Mouse (Mus musculus) forebrain, embryonic 10.5 days (tissue): ENCODE measurements around the gene Gbp4. TPM values are rescaled to one million over a fixed set of nuclear protein-coding genes. Genes with fewer than 3 reads are reported as not detected.
"Not testable (repeated sequence)": the region's sequence is repeated elsewhere in the genome, so short reads cannot be mapped to it uniquely, and the experiment has no call there.

Source experiments
- DNase-seq: peaks from one replicate; pipeline ENCODE4 v3.0.0-alpha.2; 2017; ENCODE audit warnings: low spot score; ENCODE audit errors: extremely low spot score
- H3K27ac ChIP-seq: fragments of 300-500 bp; sonication (generic); 2 replicates; pipeline ENCODE4 v1.5.1; 2016; ENCODE audit warnings: mild to moderate bottlenecking
- H3K27me3 ChIP-seq: fragments of 300-500 bp; sonication (generic); 2 replicates; pipeline ENCODE4 v1.6.1; 2016; ENCODE audit warnings: mild to moderate bottlenecking; ENCODE audit not compliant: poor library complexity, severe bottlenecking
- H3K36me3 ChIP-seq: fragments of 300-500 bp; sonication (generic); replicated peaks from 2 replicates; pipeline ENCODE4 v1.6.1; 2016; ENCODE audit warnings: mild to moderate bottlenecking, moderate library complexity
- H3K4me1 ChIP-seq: fragments of 300-500 bp; sonication (generic); 2 replicates; pipeline ENCODE4 v1.6.1; 2016
- H3K4me3 ChIP-seq: fragments of 300-500 bp; sonication (generic); 2 replicates; pipeline ENCODE4 v1.5.1; 2016; ENCODE audit warnings: mild to moderate bottlenecking, moderate library complexity
- H3K9me3 ChIP-seq: fragments of 300-500 bp; sonication (generic); 2 replicates; pipeline ENCODE4 v1.6.1; 2016; ENCODE audit warnings: mild to moderate bottlenecking, moderate library complexity
- WGBS: fragments of 180-500 bp; shearing (Covaris S2); methylation state at CpG from one replicate; pipeline ENCODE4 v1.1.7; 2016; 5-methylcytosine and 5-hydroxymethylcytosine counted together
- polyA plus RNA-seq: library from polyadenylated mRNA; unstranded; fragments of >200 nt; fragmentation: Nextera tagmentation; extraction: Ambion mirVana; gene quantifications from 2 replicates; pipeline ENCODE4 v1.2.1, GENCODE M21; 2016

The Gbp4 gene
- polyA plus RNA-seq, 1 experiment from 2014 or later = 0.04 TPM

DNA sequence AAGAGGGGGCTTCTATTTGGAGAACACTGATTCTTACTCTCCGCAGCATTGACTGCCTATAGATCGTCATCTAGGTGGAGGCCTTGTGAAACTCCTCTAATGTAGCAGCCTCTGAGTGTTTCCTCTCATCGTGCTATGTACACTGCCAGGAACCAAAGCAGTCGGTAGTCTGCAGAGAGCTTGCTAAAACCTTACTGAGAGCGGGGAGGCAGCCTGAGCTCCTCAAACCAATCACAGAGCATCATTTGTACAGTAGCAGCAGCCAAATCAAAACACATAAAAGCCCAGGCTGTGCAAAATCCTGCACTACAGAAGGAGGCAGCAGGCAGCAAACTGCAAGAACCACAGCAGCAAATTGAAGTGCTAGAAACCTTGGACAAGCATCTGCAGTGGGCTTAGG lies 25.7 kb downstream of the Gbp4 start:
- Histone ChIP-seq H3K4me1 (peaks cover 14% of the 10 kb centered on the region), H3K4me3 (no peak overlapping the region), H3K36me3 (no peaks in the 10 kb centered on the region), H3K27ac (no peak overlapping the region), H3K9me3 (no peaks in the 10 kb centered on the region), H3K27me3 (no peaks in the 10 kb centered on the region)
- WGBS = 96% methylated on average over 5 of the region's 5 CpGs
- DNase-seq = no peak

DNA sequence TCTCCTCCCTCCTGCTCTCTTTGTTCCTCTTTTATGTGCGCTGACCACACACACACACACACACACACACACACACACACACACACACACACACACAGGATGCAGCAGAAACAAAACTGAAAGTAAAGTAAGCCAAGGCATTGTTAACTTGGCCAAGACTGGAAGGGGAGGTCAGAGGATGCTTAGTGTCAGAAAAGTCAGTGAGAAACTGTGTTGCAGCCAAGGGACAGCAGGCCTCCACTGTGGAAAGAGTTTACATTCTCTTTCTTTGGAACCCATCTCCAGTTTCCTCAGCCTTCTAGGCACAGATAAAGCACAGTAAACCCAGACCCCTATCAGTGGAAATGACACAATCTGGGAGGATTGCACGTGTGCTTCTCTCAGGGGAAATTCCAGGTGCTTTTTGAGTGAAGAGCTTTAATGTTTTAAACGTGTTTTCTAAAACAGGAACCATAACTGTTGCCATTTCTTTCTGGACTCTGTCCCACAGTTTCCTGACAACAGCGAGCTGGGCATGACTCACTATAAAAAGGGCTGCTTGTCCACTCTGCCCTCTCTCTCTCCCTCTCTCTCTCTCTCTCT lies 29.0 kb downstream of the Gbp4 start:
- not testable (repeated sequence) for H3K9me3 ChIP-seq, H3K36me3 ChIP-seq, DNase-seq, H3K27ac ChIP-seq, H3K4me3 ChIP-seq, H3K27me3 ChIP-seq
- H3K4me1 ChIP-seq = peaks cover 14% of the 10 kb centered on the region
- WGBS = 17% methylated on average over 4 of the region's 4 CpGs

GRCm38 (mm10) chr5:105109775-105110174 lies 29.6 kb downstream of the Gbp4 start:
- Histone ChIP-seq H3K4me1 (peaks cover 14% of the 10 kb centered on the region), H3K27ac (peak overlapping the region; percentile 44; the same call in 1 of the 2 replicates)
- not testable (repeated sequence) for H3K4me3 ChIP-seq, H3K9me3 ChIP-seq, DNase-seq, H3K36me3 ChIP-seq, H3K27me3 ChIP-seq
- 52% methylated on average over 1 of the region's 1 CpGs for WGBS

GRCm38 (mm10) chr5:105105689-105106088 lies 33.7 kb downstream of the Gbp4 start:
- not testable (repeated sequence) for H3K27ac ChIP-seq, H3K36me3 ChIP-seq, DNase-seq, H3K4me3 ChIP-seq, H3K27me3 ChIP-seq, H3K9me3 ChIP-seq
- peaks cover 11% of the 10 kb centered on the region for H3K4me1 ChIP-seq
- WGBS = 88% methylated on average over 2 of the region's 2 CpGs

- Histone ChIP-seq H3K9me3 (peaks cover 7% of the 10 kb centered on the region; the same call in 1 of the 2 replicates), H3K4me3 (no peak overlapping the region), H3K36me3 (no peaks in the 10 kb centered on the region), H3K27me3 (no peaks in the 10 kb centered on the region), H3K27ac (no peak overlapping the region), H3K4me1 (no peaks in the 10 kb centered on the region)
- DNase-seq = no peak
Observed at GRCm38 (mm10) chr5:105081900-105082299, 57.5 kb downstream of the Gbp4 start.

DNA sequence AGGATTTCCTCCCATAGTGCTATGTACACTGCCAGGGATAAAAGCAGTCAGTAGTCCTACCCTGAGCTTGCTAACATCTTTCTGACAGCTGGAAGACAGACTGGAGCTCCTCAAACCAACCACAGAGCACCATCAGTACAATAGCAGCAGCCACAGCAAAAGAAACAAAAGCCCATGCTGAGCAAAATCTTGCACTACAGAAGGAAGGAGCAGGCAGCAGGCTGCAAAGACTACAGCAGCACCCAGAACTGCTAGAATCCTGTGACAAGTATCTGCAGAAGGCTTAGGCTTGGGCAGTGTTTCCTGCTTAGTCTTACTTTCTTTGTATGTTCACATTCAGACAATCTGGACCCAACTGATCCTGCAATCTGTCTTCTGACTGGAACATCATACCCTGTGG lies 71.0 kb downstream of the Gbp4 start:
- not testable (repeated sequence) for H3K4me3 ChIP-seq, DNase-seq, H3K4me1 ChIP-seq, H3K27ac ChIP-seq, H3K9me3 ChIP-seq, H3K27me3 ChIP-seq, H3K36me3 ChIP-seq

Other genes starting within 250 kb of the Gbp4 start
- gene Abcg3, start 156.9 kb downstream of the Gbp4 start, polyA plus RNA-seq = 0.20 and 0.31 TPM in 2 replicates
- gene Gbp9, start within 50 bp of the Gbp4 start, polyA plus RNA-seq = 0.50 and 0.63 TPM in 2 replicates
- gene Gbp8, start within 50 bp of the Gbp4 start, polyA plus RNA-seq = 0.26 TPM in 1 of 2 replicates, not detected in the other
- not detected in 2 replicates for gene Gbp10, start 99.9 kb upstream of the Gbp4 start, polyA plus RNA-seq
- not detected in 2 replicates for gene Gm43302, start 154.1 kb upstream of the Gbp4 start, polyA plus RNA-seq
- gene Gbp6, start 154.1 kb upstream of the Gbp4 start, polyA plus RNA-seq = 0.12 and 0.15 TPM in 2 replicates